Mouse (Mus musculus) c-Kit-positive CD71-positive TER-119-negative erythroid progenitor cells, embryonic 14.5 days (primary cell): Measurements from ENCODE around the gene Pabpc4.

Source experiments
- DNase-seq: peaks from one replicate; pipeline ENCODE4 v3.0.0-alpha.2; 2013; ENCODE audit warnings: low read depth

Gene Pabpc4

DNA sequence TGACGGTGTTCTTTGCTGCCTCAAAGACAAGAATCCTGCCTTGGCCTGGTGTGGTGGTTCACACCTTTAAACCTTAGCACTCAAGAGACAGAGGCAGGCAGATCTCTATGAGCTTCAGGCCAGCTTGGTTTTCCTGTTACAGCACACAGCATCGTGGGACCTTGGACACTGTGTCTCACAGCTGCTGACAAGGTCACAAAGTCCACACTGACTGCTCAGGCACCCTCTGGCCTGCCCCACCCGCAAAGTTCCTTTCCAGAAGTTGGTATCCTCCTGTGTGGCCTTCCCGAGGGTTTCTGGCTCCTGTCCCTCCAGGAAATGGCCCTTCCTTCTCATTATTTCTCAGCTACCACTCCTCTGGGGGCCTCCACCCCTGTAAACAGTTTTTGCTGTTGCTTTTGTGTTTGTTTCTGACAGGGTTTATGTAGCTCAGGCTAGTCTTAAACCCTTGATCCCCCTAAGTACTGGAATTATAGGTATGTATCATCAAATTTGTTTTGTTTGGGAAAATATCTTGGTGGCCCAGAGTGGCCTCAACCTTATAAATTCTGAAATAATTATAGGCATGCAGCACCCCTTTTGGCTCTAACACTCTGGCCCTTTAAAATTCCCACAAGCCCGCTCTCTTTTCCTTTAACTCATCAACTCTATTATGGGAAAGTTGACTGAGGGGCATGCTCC is at the start of gene Pabpc4:
Pabpc4 (plus strand) TSS at position 631 of the 681 bp plus-strand sequence.
- no peak for DNase-seq

DNA sequence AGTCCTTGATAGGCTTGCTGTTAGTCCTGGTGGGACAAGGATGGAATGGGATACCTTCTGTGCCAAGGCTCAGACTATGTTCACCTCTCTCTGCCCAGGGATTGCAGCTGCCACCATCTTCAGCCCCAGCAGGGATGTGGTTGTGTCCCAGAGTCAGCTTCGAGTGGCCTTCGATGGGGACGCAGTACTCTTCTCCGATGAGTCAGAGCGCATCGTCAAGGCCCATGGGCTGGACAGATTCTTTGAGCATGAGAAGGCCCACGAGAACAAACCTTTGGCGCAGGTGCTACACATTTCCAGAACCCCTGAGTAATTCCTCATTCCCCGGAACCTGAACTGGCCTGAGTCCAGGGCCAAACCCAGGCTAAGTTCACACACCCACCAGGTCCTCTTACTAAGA is 48.2 kb upstream of the Pabpc4 start:
- DNase-seq: no peak

GRCm38 (mm10) chr4:123215367-123215766 is 46.8 kb upstream of the Pabpc4 start:
- DNase-seq: no peak

DNA sequence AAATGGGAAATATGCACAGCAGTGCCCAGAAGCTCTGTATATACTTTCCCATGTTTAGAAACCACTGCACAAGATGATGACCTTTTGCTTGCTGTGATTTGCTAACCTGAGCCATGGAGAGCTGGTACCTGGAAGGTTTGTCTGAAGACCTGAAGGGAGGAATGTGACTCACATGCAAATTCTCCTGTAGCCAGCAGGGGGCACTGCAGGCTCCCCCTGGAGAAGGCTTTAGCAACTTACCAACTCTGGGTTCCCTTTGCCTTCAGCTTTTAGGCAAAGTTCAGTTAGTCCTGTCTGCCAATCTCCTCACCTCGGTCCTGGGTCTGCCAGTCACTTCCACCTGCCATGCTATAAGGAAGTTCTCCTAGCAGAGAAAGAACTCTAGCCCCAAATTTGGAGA is 45.4 kb upstream of the Pabpc4 start:
- DNase-seq: peak; percentile 14

- DNase-seq: peak; percentile 34
These were observed 42.3 kb upstream of the Pabpc4 start for GRCm38 (mm10) chr4:123219720-123220357.

DNA sequence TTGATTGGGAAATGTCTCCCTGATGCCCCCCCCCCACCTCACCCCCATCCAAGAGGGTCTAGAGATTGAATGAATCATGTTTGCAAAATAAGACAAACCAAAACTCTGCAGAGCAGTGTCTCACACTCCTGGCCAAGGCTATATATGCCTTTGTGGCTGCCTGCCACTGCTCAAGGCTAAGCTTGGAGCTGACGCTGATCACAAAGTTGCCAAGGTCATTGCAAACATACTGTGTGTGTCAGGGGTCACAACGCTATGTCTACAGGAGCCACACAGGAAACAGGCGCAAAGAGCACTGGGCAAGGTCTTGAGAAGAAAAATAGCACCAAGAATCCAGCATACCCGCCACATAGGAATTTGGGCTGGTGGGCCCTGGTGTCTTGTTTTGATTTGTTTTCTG is 41.5 kb upstream of the Pabpc4 start:
- DNase-seq: no peak

DNA sequence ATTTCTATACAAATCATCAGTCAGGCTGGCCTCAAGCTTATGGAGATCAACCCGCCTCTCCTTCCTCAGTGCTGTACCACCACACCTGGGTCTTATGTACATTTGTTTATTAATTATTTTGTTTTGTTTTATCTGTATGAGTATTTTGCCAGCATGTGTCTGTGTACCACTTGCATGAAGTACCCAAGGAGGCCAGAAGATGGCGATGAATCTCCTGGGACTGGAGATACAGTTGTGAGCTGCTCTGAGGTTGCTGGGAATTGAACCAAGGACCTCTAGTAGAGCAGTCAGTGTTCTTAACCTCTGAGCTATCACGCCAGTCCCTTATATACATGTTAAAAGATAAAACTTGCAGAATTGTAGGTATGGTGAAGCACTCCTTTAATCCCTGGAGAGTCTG is 38.8 kb upstream of the Pabpc4 start:
- peak; percentile 22 for DNase-seq

GRCm38 (mm10) chr4:123225718-123226403 is 36.3 kb upstream of the Pabpc4 start:
- no peak for DNase-seq

DNA sequence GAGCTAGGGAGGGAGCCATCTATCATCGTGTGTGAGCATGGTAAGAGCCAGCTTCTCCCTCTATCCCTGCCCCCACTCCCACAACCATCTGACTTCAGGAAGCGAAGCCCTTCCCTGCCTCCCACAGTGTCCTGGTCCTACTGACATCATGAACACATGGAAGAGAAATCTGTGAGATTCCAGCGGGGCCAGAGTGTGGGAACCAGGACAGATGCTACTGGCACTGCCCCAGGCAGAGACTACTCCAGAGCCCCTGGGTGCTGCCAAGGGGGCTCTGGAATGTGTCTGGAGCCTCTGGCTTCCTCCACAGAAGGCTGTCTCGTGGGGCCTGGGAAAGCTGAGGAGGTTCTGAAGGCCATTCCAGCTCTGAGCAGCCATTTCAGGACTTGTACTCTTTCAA is 34.4 kb upstream of the Pabpc4 start:
- DNase-seq: no peak

DNA sequence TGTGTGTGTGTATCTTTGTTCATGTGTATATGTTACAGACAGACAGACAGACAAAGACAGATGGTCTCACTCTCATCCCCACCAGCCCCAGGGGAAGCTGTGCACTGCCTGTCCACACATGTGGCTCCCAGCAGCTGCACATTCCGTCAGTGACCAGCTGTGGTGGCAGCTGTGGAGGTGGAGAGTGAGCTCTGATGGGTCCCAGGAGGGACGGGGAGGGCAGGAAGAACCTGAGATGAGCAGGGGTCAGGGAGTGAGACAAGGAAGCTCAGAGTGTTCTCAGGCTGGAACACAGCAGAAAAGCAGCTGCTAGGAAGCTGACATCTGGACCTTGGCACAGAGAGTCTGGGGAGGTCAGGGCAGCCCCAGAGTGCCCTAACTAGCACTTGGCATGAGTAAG is 33.9 kb upstream of the Pabpc4 start:
- DNase-seq: no peak

- DNase-seq: no peak
These were observed 33.0 kb upstream of the Pabpc4 start for GRCm38 (mm10) chr4:123229166-123229565.

DNA sequence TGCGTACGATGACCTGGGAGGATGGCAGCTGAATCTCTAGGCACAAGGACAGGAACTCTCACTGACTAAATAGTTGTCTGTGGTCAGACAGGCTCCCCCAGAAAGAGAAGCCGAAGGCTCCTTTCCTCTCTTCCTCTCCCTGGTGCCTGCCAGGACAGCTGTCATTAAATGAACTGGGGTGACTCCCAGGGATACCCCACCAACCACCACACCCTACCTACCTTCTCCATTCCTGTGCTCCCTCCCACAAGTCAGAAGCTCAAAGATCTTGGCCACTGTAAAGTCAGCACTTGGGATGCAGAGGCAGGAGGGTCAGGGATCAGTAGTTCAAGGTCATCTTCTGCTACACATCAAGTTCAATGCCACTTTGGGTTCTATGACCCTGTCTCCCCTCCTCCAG is 29.3 kb upstream of the Pabpc4 start:
- no peak for DNase-seq

DNA sequence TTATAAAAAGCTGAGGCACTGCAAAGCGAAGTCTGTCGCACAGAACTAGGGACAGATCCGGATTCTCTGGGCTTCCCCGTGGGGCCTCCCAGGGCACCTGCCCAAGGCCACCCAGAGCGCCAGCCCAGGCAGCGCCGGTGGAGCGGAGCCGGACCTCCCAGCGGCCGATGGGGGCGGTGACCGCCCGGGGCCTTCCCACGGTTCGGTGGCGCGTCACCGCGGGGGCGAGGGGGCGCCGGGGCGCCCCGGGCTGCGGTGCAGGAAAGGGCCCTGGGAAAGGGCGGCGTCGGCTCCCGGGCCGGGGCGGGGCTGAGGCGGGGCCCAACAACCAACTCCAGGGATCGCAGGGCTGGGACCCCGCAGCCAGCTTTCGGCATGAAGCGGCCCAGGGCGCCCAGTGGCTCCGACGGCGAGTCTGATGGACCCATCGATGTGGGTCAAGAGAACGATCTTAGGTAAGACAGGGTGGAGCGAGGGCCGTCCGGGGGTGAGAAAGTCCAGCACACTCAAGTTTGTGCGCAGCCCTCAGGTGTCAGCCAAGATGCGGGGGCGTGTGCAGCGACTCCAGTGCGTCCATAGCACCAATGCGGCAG is 28.6 kb upstream of the Pabpc4 start, which contains the start of gene Heyl:
Heyl (plus strand) TSS at position 65 of the 593 bp plus-strand sequence.
- DNase-seq: no peak

- no peak for DNase-seq
These were observed 26.2 kb upstream of the Pabpc4 start for GRCm38 (mm10) chr4:123235835-123236430.

- no peak for DNase-seq
These were observed 25.6 kb upstream of the Pabpc4 start for GRCm38 (mm10) chr4:123236431-123237031.

- DNase-seq: no peak
These were observed 24.5 kb upstream of the Pabpc4 start for GRCm38 (mm10) chr4:123237386-123238266.

DNA sequence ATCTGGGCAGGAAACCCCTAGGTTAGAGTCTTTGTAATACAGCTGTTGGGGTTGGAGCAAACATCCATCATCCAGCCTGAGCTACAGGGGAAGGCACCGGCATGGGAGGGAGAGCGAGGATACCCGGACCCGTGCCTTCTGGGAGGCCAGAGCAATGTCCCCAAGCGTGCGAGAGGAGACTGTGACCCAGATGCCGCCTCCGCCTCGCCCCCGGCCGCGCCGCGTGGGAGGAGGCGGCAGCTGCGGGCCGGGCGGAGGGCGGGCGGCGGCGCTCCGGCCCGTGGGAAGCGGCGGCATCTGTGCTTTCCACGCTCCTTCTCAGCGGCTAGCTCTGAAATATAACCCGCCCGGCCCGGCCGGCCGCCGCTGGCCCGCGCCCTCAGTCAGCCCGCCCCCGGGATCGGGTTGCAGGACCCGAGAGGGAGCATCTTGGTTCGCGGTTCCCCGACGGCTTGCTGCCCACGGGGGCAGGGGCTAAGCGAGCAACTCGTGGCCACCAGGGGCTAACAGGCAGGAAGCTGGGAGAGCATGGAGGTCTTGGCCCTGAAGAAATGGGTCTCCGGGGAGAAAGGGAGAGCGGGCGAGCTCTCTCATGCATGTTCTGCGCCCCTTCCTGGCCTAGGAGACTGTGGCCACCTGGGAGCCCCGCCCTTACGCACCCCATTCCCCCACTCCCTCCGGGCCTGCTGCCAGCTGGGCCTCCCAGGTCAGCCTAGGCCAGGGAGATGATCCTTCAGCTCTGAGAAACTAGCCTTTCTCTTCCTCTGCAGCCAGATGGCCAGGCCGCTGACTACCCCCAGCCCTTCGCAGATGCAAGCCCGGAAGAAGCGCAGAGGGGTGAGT is 22.6 kb upstream of the Pabpc4 start:
- DNase-seq: no peak

DNA sequence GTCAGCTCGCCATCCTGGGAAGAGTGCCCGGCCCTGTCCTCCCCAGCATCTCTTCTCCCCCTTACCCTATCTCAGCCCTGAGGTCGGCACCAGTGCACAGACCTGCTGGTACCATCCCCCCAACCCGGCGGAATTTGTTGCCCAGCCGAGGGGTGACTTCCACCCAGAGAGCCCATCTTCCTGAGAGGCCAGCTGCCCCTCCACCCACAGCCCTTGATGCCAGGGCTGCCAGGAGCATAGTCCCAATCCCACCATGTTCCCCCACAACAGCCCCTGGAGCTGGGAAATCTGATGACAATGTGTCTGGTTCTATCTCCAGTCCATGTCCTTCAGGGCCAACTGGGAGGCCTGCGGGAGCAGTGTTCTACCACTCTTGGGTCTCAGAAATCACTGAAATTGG is 15.9 kb upstream of the Pabpc4 start:
- no peak for DNase-seq

GRCm38 (mm10) chr4:123246651-123247050 is 15.5 kb upstream of the Pabpc4 start:
- DNase-seq: no peak
